8 mouse cellular contexts compared by ENCODE assay signal in genomic region chr2:158886571-158886970, GRCm38 (mm10).
DNase-seq lines count a peak whose midpoint lies in the region; ATAC-seq and TF ChIP-seq lines count a peak whose summit lies in the region.

No protein-coding gene starts in this region.

- no peak overlapping the region for H3K4me3 ChIP-seq in hindbrain, embryonic 11.5 days (ENCODE audit: low read depth, low read length)
- H3K4me3 ChIP-seq in hindbrain, embryonic 12.5 days, result no peak overlapping the region
- H3K4me3 ChIP-seq in E14TG2a.4 (replicated peaks; ENCODE audit: low read length), result no peak overlapping the region

- H3K36me3 ChIP-seq in hindbrain, embryonic 11.5 days (ENCODE audit: control insufficient read depth, insufficient read depth, low read length), result no peaks in the 10 kb centered on the region
- no peaks in the 10 kb centered on the region for H3K36me3 ChIP-seq in hindbrain, embryonic 12.5 days
- no peaks in the 10 kb centered on the region for H3K36me3 ChIP-seq in E14TG2a.4 (ENCODE audit: insufficient read depth, low read length)

- no peaks in the 10 kb centered on the region for H3K27me3 ChIP-seq in hindbrain, embryonic 11.5 days (ENCODE audit: control insufficient read depth, insufficient read depth, low read length)
- no peaks in the 10 kb centered on the region for H3K27me3 ChIP-seq in hindbrain, embryonic 12.5 days
- H3K27me3 ChIP-seq in E14TG2a.4 (ENCODE audit: insufficient read depth, low read length), result no peaks in the 10 kb centered on the region; the same call in 1 of the 2 replicates

- no peak overlapping the region for H3K27ac ChIP-seq in hindbrain, embryonic 11.5 days (ENCODE audit: low read depth, low read length)
- H3K27ac ChIP-seq in hindbrain, embryonic 12.5 days, result no peak overlapping the region

- no peak overlapping the region for H3K4me2 ChIP-seq in hindbrain, embryonic 11.5 days (replicated peaks; ENCODE audit: low read depth, low read length)
- no peak overlapping the region for H3K4me2 ChIP-seq in hindbrain, embryonic 12.5 days (replicated peaks)

- H3K4me1 ChIP-seq in hindbrain, embryonic 11.5 days (replicated peaks; ENCODE audit: control insufficient read depth, insufficient read depth, low read length), result no peaks in the 10 kb centered on the region
- H3K4me1 ChIP-seq in hindbrain, embryonic 12.5 days, result no peaks in the 10 kb centered on the region
- H3K4me1 ChIP-seq in E14TG2a.4 (replicated peaks; ENCODE audit: low read depth, low read length), result no peaks in the 10 kb centered on the region

- peak; percentile 52 for DNase-seq in hindbrain, embryonic 11.5 days (ENCODE audit: low spot score)
- DNase-seq in c-Kit-positive CD71-negative TER-119-negative erythroid progenitor cells, embryonic 14.5 days (ENCODE audit: low read depth), result peak; percentile 59
- DNase-seq in frontal cortex, postnatal 36 days (ENCODE audit: low spot score in 2 of 2), result no peak
- DNase-seq in frontal cortex, postnatal 14 days (ENCODE audit: low spot score in 2 of 2), result no peak
- no peak for DNase-seq in layer of hippocampus, adult 8-10 months (ENCODE audit: low spot score in 2 of 2)

- peak; percentile 69 for TF ChIP-seq CTCF in E14TG2a.4 (conservative IDR thresholded peaks at IDR 0.05; ENCODE audit: low read length)

- ATAC-seq in hindbrain, embryonic 11.5 days (ENCODE audit: low FRiP score), result no peak
- no peak for ATAC-seq in hindbrain, embryonic 12.5 days (ENCODE audit: low FRiP score)
- 0 out of 2 replicates have a peak, but pooled peaks have one; percentile 70 for ATAC-seq in megakaryocyte-erythroid progenitor cell, adult 5-6 weeks (replicated peaks; ENCODE audit: low FRiP score, low TSS enrichment, poor library complexity, severe bottlenecking)

- no peaks in the 10 kb centered on the region for H3K9me3 ChIP-seq in hindbrain, embryonic 11.5 days (ENCODE audit: control insufficient read depth, low read length)
- H3K9me3 ChIP-seq in hindbrain, embryonic 12.5 days (replicated peaks), result no peaks in the 10 kb centered on the region
- H3K9me3 ChIP-seq in E14TG2a.4 (ENCODE audit: low read length), result no peaks in the 10 kb centered on the region

- no peak overlapping the region for H3K9ac ChIP-seq in hindbrain, embryonic 11.5 days (ENCODE audit: low read depth, low read length)
- no peak overlapping the region for H3K9ac ChIP-seq in hindbrain, embryonic 12.5 days

- 53% methylated on average over 6 of the region's 6 CpGs for WGBS in hindbrain, embryonic 11.5 days
- 52% methylated on average over 6 of the region's 6 CpGs for WGBS in hindbrain, embryonic 12.5 days

Comparison
In these comparisons a context has a peak if more than half of its experiments do, and no peak if none do; other contexts are left out.
1. DNase-seq: peak in hindbrain, embryonic 11.5 days (single experiment) and c-Kit-positive CD71-negative TER-119-negative erythroid progenitor cells, embryonic 14.5 days (single experiment); none in frontal cortex, postnatal 36 days (0 of 2), frontal cortex, postnatal 14 days (0 of 2) and layer of hippocampus, adult 8-10 months (0 of 2).